Mouse (Mus musculus): ENCODE results near the gene Dgke. TPM values are rescaled to one million over a fixed set of nuclear protein-coding genes. Genes with fewer than 3 reads are reported as not detected.
"Not testable (repeated sequence)": the region's sequence is repeated elsewhere in the genome, so short reads cannot be mapped to it uniquely, and the experiment has no call there.

The Dgke gene
- total RNA-seq, 2 experiments from 2014 or later = 5.0 to 6.8 TPM

DNA sequence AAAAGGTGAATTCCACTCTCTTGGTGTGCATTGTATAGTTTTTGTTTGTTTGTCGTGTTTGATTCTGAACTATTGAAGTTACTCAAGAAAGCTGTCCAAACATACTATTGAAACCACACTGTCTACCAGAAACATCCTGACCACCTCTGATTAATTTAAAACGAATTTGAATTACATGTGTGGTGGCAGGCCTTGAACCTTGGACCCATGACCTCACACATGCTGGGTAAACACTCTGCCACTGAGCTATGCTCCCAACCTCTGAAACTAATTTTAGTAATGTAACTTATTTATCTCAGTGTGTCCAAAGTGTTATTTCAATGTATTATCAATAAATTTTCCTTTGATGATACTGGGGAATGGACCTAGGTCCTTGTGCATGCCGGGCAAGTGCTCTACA, 59.1 kb downstream of the Dgke start:
- ATAC-seq (replicated peaks; ENCODE audit: poor library complexity, severe bottlenecking) = no peak

DNA sequence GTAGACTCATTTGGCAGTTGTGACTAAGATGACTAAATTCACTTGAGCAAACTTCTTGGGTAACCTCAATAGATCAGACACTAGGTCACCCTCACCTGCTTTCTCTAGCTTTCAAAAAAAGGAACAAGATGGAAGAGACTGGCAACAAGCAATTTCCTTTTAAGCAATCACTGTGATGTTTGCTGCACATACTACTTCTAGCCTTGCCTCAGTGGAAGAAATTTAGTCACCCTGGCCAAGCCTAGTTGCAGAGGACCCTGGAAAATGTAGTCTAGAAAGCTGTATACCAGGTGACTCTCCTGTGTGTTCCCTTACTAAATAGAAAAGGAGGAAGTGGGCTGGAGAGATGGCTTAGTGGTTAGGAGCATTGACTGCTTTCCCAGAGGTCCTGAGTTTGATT, 60.2 kb downstream of the Dgke start:
- ATAC-seq (replicated peaks; ENCODE audit: poor library complexity, severe bottlenecking) = peak; percentile 88

- ATAC-seq (replicated peaks; ENCODE audit: poor library complexity, severe bottlenecking) = no peak
These were observed 61.2 kb downstream of the Dgke start for GRCm38 (mm10) chr11:89005473-89005872.

DNA sequence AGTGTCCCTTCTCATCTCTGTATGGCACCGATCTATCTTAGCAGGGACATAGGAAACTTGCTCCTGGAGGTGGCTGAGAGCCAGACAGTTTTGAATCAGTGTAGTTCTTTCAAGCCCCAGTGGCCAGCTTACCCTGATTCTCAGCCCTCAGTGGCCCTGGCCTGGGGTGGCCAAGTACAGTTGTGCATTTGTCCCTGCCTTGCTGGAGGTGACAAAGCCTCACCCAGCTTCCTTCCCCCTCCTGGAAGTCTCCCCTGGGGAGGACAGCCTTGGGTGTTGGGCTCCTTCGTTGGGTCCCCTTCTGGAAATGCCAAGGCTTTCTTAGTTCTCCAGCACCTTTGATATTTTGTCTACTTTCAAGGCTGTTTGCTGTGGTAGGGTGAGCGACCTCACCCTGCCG, 62.9 kb downstream of the Dgke start:
- ATAC-seq (replicated peaks; ENCODE audit: poor library complexity, severe bottlenecking) = no peak

DNA sequence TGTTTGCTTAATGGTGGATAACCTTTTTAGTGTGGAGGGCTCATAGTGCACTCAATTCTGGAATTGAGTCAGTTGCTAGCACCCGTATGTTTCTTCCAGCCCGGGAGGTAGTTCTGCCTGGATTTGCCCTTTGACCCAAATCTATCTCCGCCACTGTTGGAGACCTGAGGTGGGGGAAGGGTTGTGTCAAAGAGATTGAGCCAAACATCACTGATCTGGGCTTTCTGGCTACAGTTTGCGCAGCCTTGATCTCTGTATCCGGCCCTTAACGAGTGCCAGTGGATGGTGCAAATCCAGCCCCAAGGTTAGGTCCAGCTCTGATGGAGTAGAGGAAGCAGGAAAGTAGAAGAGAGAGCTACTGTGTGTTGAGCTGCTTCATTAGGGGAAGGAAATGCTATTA, 63.6 kb downstream of the Dgke start:
- ATAC-seq (replicated peaks; ENCODE audit: poor library complexity, severe bottlenecking) = no peak

DNA sequence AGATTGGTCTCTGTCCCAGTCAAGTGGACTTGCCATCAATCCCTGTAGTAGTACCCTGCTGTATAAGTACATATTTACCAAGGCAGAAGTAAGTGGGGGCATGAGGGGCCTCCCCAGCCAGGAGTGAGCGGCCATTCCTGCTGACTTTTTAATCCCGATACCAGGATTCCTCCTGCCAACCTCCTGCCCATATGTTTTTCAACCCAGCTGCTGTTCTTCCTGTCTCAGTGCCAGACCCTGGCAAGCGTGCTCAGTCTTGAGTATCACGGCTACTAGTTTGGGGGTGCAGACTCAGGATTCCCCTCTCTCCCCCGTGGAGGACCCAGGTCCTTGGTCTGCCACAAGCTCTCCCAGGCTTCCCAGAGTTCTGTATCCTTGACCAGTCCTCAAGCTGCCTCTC, 64.0 kb downstream of the Dgke start:
- ATAC-seq (replicated peaks; ENCODE audit: poor library complexity, severe bottlenecking) = no peak

GRCm38 (mm10) chr11:89002068-89002467, 64.6 kb downstream of the Dgke start:
- ATAC-seq (replicated peaks; ENCODE audit: poor library complexity, severe bottlenecking) = no peak

GRCm38 (mm10) chr11:89001569-89001968, 65.1 kb downstream of the Dgke start:
- ATAC-seq (replicated peaks; ENCODE audit: poor library complexity, severe bottlenecking) = no peak

GRCm38 (mm10) chr11:89000527-89000819, 66.2 kb downstream of the Dgke start:
- ATAC-seq (replicated peaks; ENCODE audit: poor library complexity, severe bottlenecking) = peak; percentile 13; the same call in 1 of the 2 replicates

DNA sequence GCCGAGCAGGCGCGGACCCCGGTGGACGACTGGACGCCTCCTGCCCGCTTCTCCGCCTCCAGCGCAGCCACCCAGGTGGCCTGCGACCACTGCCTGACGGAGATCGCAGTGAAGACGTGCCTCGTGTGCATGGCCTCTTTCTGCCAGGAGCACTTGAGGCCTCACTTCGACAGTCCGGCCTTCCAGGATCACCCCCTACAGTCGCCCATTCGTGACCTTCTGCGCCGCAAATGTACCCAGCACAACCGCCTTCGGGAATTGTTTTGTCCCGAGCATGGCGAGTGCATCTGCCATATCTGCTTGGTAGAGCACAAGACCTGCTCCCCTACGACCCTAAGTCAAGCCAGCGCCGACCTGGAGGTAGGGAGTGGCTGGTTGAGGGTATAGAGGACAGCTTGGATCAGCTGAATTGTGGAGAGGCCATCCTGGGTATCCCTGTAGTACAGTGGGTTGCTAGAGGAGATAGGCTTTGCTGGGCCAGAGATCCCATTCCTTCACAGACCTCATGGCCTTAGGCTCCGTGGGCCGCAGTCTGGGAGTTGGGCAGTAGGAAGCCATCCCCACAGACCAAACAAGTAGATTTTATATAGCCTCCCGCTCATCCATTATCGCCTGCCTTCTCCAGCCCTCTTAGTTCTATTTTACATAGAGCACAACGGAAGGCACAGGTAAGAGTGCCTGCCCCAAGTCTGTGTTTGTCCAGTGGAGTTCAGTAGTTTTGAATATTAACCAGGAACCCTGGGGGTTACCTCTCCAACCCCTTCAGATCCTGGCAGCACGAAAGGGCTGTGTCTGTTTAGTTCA, 66.7 kb downstream of the Dgke start:
- no peak for ATAC-seq (replicated peaks; ENCODE audit: poor library complexity, severe bottlenecking)

DNA sequence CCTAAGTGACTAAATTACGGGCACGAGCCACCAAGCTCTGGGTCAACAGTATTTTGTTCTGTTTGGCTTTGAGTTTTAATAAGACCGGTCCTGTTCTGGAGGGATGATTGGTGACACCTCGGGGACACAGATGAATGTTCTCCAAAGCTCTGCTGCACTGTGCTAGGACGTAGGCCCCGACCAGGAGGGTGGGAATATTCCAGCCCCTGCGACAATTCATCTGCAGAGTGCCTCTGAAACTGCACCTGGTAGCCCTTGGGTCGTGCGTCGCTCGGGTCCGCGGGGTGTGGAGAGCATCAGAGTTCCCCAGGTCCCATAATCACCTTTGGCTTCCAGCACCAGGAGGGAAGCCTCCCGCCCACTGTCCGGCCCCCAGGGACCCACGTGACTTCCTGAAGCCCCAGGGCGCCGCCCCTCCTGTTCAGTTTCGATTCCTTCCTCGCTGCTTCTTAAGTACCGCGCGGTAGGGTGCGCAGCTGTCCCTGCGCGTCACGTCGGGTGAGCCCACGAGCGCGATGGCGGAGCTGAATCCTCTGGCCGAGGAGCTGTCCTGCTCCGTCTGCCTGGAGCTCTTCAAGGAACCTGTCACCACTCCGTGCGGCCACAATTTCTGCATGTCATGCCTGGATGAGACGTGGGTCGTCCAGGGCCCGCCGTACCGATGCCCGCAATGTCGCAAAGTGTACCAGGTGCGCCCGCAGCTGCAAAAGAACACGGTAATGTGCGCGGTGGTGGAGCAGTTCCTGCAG, 67.5 kb downstream of the Dgke start, which contains the start of gene Trim25:
Trim25 (plus strand) TSS at position 403 of the 749 bp plus-strand sequence.
- ATAC-seq (replicated peaks; ENCODE audit: poor library complexity, severe bottlenecking) = peak; percentile 87

DNA sequence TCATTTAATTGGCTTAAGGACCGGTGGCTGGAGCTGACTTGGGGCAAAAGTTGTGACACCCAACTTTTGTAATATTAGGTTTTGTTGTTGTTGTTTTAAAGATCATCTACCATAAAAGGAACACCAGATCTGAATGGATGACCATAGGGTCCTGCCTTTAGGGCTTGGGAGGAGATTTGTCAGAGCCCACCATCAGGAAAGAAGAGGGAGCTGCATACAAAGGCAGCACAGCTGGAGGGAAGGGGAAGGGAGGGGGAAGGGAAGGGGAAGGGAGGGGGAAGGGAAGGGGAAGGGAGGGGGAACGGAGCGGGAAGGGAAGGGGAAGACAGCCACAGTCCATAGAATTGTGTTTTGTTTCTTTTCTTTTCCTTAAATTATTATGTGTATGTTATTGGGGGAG, 68.2 kb downstream of the Dgke start:
- no peak for ATAC-seq (replicated peaks; ENCODE audit: poor library complexity, severe bottlenecking)

- not testable (repeated sequence) for ATAC-seq (replicated peaks; ENCODE audit: poor library complexity, severe bottlenecking)
These were observed 69.3 kb downstream of the Dgke start for GRCm38 (mm10) chr11:88997343-88997742.

GRCm38 (mm10) chr11:88996427-88996826, 70.2 kb downstream of the Dgke start:
- ATAC-seq (replicated peaks; ENCODE audit: poor library complexity, severe bottlenecking) = no peak

DNA sequence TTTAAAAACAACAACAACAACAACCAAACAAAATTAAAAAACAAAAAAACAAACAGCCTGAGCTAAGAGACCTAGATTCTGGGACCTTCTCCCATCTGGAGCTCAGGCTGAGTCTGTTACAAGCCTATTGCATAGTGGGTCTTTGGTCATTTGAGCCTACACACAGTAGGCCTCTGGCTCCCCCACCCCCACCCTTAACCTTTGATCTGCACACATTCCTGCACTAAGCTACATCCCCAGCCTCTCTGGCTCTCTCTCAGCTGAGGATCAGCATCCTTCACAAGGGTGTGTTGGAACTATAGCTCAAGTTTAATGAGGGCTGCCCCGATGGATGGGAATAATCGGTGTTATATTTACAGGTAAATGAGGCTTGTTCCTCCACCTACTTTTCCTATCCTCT, 71.0 kb downstream of the Dgke start:
- no peak for ATAC-seq (replicated peaks; ENCODE audit: poor library complexity, severe bottlenecking)

DNA sequence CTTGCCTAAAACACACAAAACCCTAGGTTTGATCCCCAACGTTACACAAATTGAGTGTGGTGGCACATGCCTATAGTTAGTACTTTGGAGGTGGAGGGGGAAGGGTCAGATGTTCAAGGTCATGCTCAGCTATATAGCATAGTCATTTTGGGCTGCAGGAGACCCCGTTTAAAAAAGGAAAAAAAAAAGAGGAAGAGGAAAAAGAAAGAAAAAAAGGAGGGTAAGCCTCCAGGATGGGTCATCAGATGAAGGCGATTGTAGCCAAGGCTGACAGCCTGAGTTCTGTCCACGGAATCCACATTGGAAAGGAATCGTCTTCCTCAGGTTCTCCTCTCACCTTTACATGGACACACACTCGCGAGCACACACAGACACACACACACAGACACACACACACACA, 72.2 kb downstream of the Dgke start:
- no peak for ATAC-seq (replicated peaks; ENCODE audit: poor library complexity, severe bottlenecking)

- ATAC-seq (replicated peaks; ENCODE audit: poor library complexity, severe bottlenecking) = peak; percentile 93
These were observed 73.0 kb downstream of the Dgke start for GRCm38 (mm10) chr11:88993625-88994024.

DNA sequence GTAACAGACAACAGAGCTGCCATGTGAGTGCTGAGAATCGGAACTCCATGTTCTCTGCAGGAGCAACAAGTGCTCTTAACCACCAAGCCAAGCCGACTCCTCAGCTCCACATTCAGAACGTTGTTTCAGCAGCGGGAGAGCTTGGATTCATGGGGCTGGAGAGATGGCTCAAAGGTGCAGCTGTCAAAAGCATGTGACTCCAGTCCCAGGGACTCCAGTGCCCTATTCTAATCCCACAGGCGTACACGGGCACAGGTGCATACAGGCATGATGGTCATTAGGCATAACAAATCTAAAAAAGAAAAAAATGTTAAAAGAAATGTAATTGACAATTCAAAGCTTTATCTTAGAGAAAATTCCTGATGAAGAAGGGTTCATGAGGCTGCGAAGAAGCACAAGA, 73.5 kb downstream of the Dgke start:
- ATAC-seq (replicated peaks; ENCODE audit: poor library complexity, severe bottlenecking) = no peak

GRCm38 (mm10) chr11:88989530-88989929, 77.1 kb downstream of the Dgke start:
- ATAC-seq (replicated peaks; ENCODE audit: poor library complexity, severe bottlenecking) = peak; percentile 78

DNA sequence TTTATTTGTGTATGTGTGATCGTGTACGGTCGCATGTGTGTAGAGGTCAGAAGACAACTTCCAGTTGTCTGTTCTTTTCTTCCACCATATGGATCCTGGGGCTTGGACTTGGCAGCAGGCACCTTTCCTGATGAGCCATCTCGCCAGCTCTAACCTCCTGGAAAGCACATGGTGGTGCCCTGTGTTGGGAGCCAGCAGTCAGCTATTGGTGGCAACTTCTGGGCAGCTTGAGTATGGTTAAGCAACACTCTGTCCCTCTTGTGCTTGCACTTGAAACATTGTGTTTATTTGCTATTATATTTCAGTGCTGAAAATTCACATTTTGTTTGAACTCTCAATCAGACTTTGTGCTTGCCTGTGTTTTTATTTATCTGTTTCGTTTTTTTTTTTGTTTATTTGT, 77.7 kb downstream of the Dgke start:
- no peak for ATAC-seq (replicated peaks; ENCODE audit: poor library complexity, severe bottlenecking)

DNA sequence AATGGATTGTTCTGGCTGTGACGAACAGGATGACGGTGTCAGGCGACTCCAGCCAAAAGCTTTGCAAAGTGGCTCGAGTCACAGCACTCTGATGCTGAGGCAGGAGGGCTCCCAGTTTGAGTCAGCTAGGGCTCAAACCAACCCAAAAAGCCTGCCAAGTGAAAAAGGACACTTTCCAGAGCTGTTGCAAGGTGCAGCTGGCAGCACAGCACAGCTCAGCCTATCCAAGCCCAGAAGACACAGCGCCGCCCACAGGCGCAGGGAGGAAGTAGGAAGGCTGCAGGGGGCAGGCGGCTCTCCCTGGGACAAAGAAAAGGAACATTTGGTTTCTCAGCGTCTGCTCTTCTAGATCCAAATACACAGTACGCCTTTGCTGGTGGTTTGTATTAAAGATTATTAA, 80.0 kb downstream of the Dgke start:
- no peak for ATAC-seq (replicated peaks; ENCODE audit: poor library complexity, severe bottlenecking)
